Mouse (Mus musculus): ENCODE results near the gene Kcnh4. TPM values are rescaled to one million over a fixed set of nuclear protein-coding genes. Genes with fewer than 3 reads are reported as not detected.

The Kcnh4 gene
- polyA plus RNA-seq, 3 experiments from 2014 or later, result 0.47 TPM; not detected in 2

DNA sequence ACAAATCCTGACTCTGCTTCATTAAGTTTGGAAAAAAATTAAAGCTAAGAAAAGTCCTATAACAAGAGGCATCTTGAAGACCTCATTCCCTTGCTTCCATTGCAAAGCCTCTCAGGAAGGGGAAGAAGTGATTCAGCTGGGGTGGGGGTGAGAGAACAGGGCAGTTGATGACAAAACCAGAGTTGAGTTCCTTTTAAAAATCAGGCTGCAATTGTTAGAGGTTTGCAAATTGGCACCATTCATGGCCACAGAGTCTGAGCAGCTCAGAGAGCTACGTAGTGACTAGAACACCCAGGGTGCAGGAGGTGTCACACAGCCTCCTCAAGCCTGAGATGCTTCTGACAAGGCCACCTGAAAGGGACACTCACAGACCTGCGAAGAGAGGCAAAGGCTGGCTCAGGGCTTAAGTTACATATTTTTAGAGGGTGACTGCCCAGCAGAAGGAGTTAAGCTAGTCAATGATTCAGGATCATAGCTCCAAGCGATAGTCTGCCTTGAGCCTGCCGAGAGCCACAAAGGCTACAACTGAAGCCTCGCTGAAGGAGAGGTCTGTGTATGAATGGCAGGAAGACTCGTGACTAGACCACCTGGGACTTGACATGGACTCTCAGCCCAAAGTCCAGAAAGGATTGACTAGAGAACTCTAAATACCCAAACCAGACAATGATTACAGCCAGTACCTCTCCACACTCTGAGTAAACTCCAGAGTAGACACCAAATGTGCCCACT is 29.1 kb downstream of the Kcnh4 start:
- no peak for ATAC-seq

DNA sequence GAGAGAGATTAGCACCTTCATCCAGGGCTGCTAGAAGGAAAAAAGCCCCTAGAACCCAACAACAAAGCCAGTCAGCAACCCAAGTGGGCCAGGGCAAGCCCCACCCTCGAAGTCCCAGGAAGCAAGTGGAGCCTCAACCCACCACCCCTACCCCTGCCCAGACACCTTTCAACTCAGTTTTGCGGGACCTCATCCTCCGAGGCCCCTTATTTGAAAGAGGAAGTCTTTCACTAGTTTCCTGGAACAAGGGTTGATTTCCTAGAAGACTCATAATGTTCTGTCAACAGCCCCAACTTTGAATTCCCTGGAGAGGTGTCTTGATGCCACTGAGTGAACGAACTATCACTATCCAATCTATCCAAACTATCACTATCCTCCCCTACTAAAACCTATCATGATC is 29.8 kb downstream of the Kcnh4 start:
- peak; percentile 35 for ATAC-seq

DNA sequence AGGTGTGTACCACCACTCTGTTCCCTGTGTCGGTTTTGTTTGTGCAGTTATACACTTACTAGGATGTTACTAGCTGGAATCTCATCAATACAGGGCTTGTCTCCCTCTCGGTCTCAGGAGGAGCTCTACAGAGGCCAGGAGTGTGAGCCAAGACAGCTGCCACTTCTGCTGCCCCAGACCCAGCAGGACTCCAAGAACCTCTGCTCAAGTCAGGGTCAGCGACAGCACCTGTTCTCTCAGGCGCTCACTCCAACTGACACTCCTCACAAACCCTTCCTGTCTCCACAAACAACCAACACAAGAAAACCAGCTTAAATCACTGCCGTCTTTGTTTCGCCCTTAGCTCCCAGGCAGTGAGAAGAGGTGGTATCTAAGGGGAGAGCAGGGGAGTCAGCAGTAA is 31.1 kb downstream of the Kcnh4 start:
- no peak for ATAC-seq

DNA sequence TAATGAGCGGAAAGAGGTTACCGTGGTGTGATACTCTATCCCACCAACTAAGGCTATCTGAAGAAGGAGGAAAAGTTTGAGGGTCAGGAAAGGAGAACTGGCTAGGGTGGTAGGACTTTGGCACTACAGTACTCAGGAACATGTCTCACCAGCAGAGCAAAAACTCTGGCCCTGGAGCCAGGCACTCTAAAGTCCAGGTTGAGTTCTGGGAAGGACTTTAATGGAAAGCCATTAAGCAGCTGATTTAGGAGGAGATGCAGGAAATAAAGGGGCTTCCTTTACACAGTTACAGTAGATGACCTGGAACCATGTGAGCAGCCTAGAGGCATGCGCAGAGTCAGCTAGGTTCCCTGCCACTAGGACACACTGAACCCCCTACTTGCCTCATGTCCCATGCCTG is 32.5 kb downstream of the Kcnh4 start:
- ATAC-seq, result no peak

DNA sequence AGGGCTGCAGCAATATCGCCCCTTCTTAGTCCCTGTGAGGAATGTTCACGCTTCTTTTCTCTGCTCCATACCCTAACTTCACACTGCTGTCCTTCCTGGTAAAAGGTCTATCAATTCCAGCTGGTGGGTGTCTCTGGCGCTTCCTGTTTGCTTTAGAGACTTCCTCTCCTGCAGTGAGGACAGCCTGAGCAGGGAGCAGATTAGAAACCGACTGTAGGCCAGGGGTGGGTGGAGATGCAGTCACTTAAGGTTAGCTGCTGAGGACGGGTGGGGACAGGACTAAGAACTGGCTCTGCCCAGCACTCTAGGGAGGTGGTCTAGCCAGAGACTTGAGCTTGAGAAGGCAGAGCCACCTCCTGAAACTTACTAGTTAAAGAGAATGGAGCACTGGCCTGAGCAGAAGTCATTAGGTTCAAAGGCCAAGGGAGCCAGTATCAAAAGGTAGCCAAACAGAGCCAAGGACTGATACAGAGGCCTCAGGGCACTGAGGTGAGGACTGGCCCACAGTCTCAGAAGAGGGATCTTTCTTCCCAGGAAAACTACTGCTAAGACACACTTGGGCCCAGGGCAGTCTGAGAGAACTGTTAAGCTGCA is 34.7 kb downstream of the Kcnh4 start:
- ATAC-seq, result no peak

DNA sequence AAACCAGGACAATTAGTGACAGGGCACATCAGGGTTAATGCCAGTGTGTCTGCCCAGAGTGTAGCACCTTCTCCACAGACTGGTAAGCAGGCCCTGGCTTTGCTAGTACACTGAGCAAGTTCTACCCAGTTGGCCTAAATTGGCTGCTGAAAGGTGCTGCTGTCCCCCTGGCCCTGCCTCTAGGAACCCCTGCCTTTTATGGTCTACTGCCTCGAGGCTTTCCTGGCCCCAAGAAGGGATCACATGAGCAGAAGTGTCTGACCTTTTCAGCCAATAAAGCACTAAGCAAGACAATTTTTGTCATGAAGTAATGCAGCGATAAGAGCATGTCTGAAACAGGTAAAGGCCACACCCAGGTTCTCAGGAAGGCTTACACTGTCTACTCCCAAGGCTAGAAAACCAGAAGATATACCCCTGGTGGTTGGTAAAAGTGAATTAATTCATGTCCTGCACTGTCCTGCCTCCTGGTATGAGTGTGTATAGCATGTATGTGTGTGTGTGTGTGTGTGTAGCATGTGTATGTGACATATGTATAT is 37.2 kb downstream of the Kcnh4 start:
- ATAC-seq, result no peak

DNA sequence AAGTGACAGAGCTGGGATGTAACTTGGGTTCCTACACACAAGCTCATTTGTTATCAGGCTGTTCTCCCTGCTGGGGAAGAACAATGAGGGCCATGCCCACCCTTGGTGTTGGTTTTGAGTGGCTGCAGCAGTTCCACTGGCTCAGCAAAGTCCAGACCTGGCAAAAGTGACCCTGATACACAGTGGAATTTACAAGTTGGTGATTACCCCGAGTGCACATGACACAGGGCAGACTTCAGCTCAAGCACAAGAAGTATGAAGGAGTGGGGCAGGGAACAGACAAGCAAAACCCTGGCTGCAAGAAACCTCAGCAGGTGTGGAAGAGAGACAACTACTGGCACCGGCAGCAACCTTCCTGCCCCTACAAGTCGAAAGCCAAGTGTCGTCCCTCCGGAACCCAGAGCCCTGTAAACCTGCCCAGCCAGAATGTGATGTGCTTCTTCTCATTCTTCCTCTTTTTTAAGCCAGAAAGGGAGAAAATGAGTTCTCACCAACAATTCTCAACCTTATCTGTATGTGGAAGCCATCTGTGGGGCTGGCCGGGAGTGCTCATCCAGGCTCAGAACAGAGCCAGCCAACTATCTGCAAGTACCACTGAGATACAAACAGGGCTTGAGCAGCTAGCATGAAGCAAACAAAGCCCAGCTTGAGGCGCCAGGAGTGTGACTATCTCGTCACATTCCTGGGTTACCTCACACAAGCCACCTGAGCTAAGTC is 37.8 kb downstream of the Kcnh4 start:
- ATAC-seq, result no peak

DNA sequence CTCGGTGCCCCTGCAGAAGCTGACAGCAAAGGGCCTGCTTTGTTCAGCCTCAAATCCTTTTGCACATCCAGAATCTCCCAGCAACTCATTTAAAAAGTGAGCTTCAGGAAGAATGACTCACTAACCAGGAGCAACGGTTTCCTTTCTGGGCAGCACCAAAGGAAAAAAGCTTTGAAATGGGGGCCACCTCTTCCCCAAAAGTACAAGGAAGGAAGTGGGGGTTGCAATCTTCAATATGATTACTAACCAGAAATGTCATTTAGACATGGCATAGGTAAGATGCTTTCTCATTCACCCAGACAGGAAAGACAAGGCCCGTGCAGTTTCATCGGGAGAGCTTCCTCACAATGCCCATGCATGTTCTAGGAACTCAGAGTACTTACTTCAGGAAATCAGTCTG is 38.5 kb downstream of the Kcnh4 start:
- ATAC-seq, result no peak

DNA sequence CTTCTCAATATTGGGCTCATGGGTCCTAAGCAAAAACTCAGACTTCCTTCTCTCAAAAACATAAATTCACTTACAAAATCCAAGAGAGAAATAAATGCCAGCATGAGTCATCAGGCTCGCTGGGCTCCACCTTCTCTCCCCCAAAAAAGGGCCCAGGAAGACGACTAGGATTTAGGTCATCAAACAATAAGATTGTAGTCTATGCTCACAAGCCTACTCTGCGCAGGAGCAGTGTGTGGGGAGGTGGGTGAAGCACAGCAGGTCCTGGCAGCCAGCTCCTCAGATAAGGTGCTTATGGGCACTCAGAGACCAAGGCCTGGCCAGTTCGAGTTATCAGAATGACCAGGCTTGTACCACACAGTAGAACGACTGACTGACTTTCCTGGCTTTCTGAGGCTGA is 39.4 kb downstream of the Kcnh4 start:
- no peak for ATAC-seq

DNA sequence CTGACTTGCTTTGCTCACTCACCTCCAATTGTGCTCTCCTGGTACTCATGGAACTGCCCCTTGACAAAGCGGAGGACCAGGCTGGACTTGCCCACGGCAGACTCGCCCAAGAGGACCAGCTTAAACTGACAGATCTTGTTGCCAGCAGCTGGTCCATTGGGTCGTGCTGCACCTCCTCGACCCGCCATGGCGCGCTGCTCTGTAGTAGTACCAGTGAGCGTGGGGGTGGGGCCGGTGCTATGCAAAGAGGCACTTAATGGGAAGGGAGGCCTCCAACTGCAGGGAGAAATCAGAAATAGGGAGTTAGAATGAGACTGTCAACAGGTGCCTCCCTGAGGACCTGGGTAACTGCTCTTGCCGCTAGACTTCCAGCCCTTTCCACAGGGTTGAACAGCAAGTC is 39.8 kb downstream of the Kcnh4 start:
- no peak for ATAC-seq

DNA sequence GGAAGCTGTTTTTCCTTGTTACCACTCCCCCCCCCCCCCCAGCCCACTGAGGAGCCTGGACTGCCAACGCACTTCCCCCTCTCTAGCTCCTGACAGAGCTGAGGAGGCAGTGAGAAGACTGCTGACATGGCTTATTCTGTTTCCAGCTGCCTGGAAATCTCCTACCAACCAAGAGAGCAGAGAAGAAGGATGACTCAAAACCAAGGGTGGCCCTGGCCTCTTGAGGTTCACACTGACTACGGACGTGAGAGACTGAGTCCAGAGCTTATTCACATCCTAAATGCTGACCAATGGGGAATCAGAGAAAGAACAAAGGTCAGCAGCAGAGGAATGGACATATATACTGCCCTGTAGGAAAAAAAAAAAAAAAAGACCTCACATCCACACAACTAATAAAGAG is 40.4 kb downstream of the Kcnh4 start:
- no peak for ATAC-seq

DNA sequence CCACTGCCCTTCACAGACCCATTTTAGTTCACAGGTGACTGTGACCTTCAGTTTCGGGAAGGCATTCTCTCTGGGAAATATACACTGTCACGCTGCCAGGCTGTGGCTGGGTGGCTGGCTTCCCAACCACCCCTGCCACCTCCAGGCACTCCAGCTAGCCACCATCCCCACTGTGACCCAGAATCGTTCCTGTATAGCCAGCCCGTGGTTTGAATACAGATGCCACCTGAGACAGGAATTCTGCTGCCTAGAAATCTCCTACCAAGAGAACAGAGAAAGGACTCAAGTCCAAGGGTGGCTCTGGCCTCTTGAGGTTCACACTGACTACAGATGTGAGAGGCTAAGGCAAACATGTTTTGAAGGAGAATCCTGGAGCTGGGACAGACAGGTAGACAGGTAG is 40.9 kb downstream of the Kcnh4 start:
- ATAC-seq, result no peak

DNA sequence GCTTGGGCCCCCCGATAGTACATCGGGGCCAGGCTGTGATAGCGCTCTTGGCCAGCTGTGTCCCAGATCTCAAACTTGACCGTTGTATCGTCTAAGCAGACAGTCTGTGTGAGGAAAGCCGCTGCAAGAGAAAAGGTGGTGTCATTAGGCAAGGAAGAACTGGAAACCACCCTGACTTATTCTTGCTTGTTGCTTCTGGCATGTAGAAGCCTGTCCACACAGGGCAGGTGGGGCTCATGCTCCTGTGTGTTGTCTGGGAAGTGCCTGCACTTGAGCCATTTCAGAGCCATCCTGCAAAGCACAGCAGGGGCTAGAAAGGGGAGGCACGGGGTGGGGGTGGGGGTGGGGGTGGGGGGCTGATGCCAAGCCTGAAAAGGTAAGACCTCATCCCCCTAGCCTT is 41.3 kb downstream of the Kcnh4 start:
- no peak for ATAC-seq

DNA sequence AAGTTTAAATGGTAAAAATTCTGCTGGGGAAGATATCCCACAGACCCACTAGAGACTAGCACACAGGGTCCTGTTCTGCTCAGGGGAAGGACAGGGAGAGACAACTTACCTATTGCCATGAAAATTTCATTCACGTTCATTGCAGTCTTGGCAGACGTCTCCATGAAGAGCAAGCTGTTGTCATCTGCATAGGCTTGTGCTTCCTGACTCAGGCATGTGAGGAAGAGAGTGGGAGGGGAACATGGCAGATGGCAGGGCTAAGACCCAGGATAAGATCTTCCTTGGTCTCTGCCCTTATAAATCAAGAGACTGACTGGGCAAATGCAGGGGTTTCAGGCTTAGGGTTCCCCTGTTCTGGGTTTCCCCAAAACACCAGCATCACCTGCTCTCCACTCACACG is 43.1 kb downstream of the Kcnh4 start:
- no peak for ATAC-seq

DNA sequence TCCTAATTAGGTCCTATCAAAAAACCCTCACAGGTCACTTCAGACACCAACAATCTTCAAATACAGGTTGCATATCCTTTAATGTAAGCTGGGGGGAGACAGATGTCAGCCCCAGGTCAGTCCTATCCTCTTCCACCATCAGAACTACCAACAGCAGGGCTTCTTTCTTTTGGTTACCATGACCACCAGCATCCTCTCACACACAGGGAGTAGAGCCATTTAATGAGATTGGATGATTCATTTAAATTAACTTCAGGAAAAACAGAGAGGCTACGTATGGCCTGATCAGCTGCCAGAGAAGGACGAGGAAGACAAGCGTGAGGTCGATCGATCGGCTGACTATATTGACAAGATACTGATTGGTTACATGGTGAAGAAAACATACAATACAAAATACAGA is 44.8 kb downstream of the Kcnh4 start:
- ATAC-seq, result no peak

DNA sequence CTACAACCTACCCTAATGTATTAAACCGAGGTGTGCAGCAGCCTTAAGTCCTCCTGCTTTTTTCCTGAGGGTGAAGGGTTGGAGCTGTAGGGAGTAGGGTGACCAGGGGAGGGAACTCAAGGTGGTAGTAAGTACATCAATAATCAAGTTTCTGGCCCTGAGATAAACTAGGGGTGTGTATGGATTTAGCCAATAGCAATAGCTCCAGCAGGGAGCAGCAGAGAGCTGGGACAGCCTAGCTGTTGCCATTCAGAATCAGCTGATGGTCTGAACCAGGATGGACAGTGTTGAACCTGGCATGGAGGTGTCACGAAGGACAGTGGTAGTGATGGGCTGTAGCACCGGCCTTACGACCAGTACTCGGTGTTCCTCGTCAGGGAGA is 45.2 kb downstream of the Kcnh4 start:
- ATAC-seq, result peak; percentile 47

DNA sequence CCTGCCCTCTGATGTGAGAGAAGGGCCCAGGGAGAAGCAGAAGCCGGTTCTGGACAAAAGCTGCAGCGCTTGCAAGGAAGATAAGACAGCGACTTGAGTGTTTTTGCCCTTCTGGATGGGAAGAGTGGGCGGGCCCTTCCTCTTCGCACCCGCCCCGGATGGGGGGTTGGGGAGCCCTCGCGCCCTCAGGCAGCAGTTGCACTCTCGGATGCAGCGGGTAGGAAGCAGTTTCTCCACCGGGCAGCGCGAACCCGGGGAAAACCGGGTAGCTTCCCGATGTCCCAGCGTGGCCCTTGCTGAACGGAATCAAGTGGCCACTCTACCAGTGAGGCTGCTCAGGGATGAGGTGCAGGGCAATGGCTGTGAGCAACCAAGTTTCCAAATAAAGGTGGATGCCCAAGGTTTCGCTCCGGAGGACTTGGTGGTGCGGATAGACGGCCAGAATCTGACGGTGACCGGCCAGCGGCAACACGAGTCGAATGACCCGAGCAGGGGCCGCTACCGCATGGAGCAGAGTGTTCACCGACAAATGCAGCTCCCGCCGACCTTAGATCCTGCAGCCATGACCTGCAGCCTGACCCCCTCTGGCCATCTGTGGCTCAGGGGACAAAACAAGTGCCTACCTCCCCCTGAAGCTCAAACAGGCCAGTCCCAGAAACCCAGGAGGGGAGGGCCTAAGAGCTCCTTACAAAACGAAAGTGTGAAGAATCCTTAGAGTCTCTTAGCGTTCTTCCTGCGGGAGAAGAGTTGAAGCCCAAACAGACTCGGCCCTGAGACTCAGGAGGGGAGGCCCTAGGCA is 45.8 kb downstream of the Kcnh4 start, which contains the start of gene Hspb9:
TSS of gene Hspb9 (plus strand) at position 116 of the 799 bp plus-strand sequence.
- peak; percentile 74 for ATAC-seq

DNA sequence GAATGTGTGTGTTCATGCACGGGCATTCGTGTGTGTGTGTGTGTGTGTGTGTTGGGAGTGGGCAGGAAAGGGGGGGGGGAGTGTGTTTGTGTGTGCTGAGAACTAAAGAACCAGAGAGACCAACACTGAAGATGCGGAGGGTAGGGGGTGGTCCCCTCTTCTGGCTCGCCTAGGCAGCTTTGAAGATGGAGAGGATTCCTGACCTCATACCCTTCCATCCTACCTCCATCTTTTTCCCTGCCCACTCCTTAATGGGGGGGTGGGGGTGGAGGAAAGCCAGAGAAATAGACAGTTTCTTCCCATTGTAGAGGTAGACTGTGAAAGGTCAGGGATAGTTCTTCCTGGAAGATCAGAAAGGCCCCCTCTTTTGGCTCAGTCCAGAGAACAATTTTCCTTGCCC is 46.6 kb downstream of the Kcnh4 start:
- ATAC-seq, result no peak

DNA sequence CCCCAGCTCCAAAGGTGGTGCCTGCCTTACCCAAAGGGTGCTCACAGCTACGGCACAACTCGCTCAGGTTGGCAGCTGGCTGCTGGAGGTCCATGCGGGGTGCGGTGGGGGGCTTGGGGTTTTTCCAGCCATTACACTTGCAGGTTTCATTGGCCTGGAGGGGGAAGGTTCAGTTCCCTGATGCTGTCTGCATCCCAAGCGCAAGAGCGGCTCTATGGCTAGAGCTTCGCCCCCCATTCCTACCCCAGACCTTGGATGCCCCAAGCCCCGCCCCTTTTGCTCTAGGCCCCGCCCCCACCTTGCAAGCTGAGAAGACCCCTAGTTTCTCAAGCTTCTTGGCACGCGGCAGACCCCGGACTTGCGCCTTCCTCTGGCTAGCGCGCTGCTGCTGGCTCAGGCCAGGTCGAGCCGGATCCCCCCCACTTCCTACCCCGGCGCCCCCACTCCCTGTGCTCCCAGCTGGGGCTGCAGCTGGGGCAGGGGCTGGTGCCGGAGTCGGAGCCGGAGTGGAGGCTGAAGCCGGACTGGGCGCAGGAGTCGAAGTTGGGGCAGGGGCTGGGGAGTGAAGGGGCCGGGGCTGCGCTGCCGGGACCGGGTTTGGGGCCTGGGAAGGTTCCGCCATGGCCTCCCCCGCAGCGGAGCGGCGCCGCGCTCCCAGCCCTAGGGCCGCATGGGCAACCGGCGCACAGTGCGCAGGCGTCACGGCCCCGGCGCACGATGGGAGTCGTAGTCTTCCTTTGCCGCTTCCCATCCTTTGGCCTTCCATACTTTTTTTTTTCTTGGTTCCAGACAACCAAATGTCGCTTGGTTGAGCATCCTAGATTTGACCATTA is 47.7 kb downstream of the Kcnh4 start, which contains the start of gene Kat2a:
TSS of gene Kat2a (minus strand) at position 683 of the 833 bp plus-strand sequence.
- peak; percentile 53 for ATAC-seq

DNA sequence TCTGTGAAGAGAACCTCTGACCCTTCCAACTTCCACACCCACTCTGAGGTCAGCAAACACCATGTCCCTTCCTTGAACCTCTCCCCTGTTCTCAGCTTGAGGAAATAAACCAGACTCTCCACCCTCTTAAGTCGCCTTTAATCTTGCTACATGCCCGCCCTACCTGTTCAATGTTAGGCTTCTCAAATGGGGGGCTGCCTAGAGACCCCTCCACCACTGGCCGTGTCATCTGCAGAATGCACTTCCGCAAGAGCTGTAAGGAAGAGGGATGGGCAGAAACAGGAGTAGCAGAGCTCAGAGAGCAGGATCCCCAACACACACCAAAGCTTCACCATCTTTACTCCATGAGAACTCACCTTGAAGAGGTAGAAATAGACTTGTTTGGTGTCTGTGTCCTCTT is 48.8 kb downstream of the Kcnh4 start:
- ATAC-seq, result no peak

DNA sequence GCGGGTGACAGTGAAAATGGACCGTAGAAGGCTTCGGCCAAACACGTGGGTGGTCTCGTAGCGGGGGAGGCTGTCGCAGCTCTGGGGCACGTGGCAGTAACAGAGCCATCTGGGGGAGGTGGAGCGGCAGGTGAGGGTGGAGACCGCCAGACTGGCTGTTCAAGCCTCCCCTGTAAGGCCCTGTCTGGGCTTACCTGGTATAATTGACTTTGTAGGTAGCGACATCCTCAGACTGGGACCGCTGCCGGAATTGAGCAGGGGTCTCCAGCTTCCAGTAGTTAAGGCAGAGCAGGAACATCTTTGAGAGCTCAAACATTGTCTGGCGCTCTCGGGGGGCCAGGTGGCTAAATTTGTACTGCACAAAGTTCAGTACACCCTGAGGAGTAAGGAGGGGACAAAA is 49.2 kb downstream of the Kcnh4 start:
- ATAC-seq, result no peak
